In the genomic region with DNA sequence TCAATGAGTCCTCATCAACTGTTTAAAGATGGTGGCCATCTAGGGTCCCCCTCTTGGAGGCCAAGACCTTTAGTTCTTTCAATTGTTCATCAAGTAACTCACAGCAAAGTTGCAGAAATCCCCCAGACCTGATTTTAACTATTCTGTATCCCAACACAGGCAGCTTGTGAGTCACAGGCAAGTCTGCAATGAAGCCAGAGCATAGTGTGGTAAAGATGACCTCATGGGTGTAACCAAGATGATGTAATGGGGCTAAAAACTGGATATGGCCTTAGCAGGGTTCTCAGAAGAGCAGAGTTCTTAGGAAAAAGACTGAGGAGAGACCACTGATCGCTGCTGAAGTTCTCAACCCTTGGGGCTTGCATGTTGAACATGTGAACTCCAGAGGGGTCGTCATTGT, we compare ENCODE assay signal across 29 mouse cellular contexts. TPM values are rescaled to one million over a fixed set of nuclear protein-coding genes. Genes with fewer than 3 reads are reported as not detected.
DNase-seq lines count a peak whose midpoint lies in the region; ATAC-seq and TF ChIP-seq lines count a peak whose summit lies in the region.
"Had no signal": no experiment of that assay in that cellular context is flagged by ENCODE, and none has a peak within 500 bp of the region (broad histone marks: within the 10 kb centered on the region; RNA-seq: fewer than 3 reads in every experiment).

No protein-coding gene starts in this region.

- H3K4me1 ChIP-seq in forebrain, embryonic 12.5 days: no peaks in the 10 kb centered on the region
- H3K4me1 ChIP-seq in kidney, adult 2 months (ENCODE audit: control insufficient read depth, insufficient read depth, low read length): peaks cover 8% of the 10 kb centered on the region
- H3K4me1 ChIP-seq: embryonic facial prominence, embryonic 12.5 days; embryonic facial prominence, embryonic 15.5 days; forebrain, embryonic 13.5 days; heart, embryonic 13.5 days had no signal

- 92% methylated on average over 2 of the region's 2 CpGs for WGBS in forebrain, embryonic 12.5 days
- 93% methylated on average over 2 of the region's 2 CpGs for WGBS in kidney, adult 2 months

- H3K27me3 ChIP-seq in forebrain, embryonic 12.5 days: no peaks in the 10 kb centered on the region
- H3K27me3 ChIP-seq in kidney, adult 2 months (replicated peaks; ENCODE audit: control insufficient read depth, insufficient read depth, low read length): no peaks in the 10 kb centered on the region
- H3K27me3 ChIP-seq: embryonic facial prominence, embryonic 12.5 days; embryonic facial prominence, embryonic 15.5 days; forebrain, embryonic 13.5 days; heart, embryonic 13.5 days; Patski had no signal

- TF ChIP-seq CTCF in kidney, adult 2 months (conservative IDR thresholded peaks at IDR 0.05; ENCODE audit: insufficient read depth, insufficient read length, low read depth, low read length): no peak

- no peak for TF ChIP-seq POLR2A in kidney, adult 2 months (IDR thresholded peaks at IDR 0.05; ENCODE audit: low read depth, low read length)

- H3K27ac ChIP-seq in forebrain, embryonic 12.5 days: no peak overlapping the region
- H3K27ac ChIP-seq in kidney, adult 2 months (ENCODE audit: insufficient read depth, low read depth, low read length): no peak overlapping the region
- H3K27ac ChIP-seq: embryonic facial prominence, embryonic 12.5 days; embryonic facial prominence, embryonic 15.5 days; forebrain, embryonic 13.5 days; heart, adult 2 months; heart, embryonic 10.5 days; heart, embryonic 13.5 days; hindbrain, embryonic 14.5 days; hindbrain, postnatal 0 days had no signal

- no peaks in the 10 kb centered on the region for H3K36me3 ChIP-seq in forebrain, embryonic 12.5 days (replicated peaks)
- H3K36me3 ChIP-seq in kidney, adult 2 months (ENCODE audit: control insufficient read depth, insufficient read depth, low read length): no peaks in the 10 kb centered on the region
- H3K36me3 ChIP-seq: embryonic facial prominence, embryonic 12.5 days; embryonic facial prominence, embryonic 15.5 days; heart, embryonic 10.5 days; heart, embryonic 13.5 days had no signal

- no peak overlapping the region for H3K4me2 ChIP-seq in forebrain, embryonic 12.5 days
- H3K4me2 ChIP-seq: embryonic facial prominence, embryonic 12.5 days; embryonic facial prominence, embryonic 15.5 days; forebrain, embryonic 13.5 days; heart, embryonic 13.5 days; hindbrain, embryonic 14.5 days had no signal

- no peaks in the 10 kb centered on the region for H3K9me3 ChIP-seq in forebrain, embryonic 12.5 days
- H3K9me3 ChIP-seq: embryonic facial prominence, embryonic 12.5 days; embryonic facial prominence, embryonic 15.5 days; forebrain, embryonic 13.5 days; heart, embryonic 10.5 days; heart, embryonic 13.5 days had no signal

- ATAC-seq in forebrain, embryonic 12.5 days (ENCODE audit: low FRiP score): no peak
- ATAC-seq: CD4-positive, CD25-positive, alpha-beta regulatory T cell, adult 4 months; forebrain, embryonic 13.5 days; forebrain, embryonic 16.5 days; hindbrain, postnatal 0 days; inflammation-experienced regulatory T-cells, adult 6 months; intestine, embryonic 16.5 days; Patski had no signal

- no peak overlapping the region for H3K9ac ChIP-seq in forebrain, embryonic 12.5 days
- H3K9ac ChIP-seq: embryonic facial prominence, embryonic 12.5 days; embryonic facial prominence, embryonic 15.5 days; forebrain, embryonic 13.5 days; heart, embryonic 13.5 days; hindbrain, embryonic 14.5 days had no signal

- H3K4me3 ChIP-seq in forebrain, embryonic 12.5 days (replicated peaks): no peak overlapping the region
- no peak overlapping the region for H3K4me3 ChIP-seq in kidney, adult 2 months (ENCODE audit: insufficient read depth, low read depth, low read length)
- H3K4me3 ChIP-seq: embryonic facial prominence, embryonic 12.5 days; embryonic facial prominence, embryonic 15.5 days; forebrain, embryonic 13.5 days; heart, adult 2 months; heart, embryonic 10.5 days; heart, embryonic 13.5 days had no signal

- DNase-seq in 3134 (ENCODE audit: extremely low read depth, insufficient read length, low spot score): peak; percentile 51
- DNase-seq in 416B (ENCODE audit: low read depth): peak; percentile 51
- DNase-seq in NIH3T3 (ENCODE audit: low read depth): peak; percentile 72
- DNase-seq in kidney, postnatal 25 days: no peak
- DNase-seq in kidney, adult 2 months: no peak
- DNase-seq: adrenal gland, postnatal 14 days; B cell, adult 2 months; cerebellum, adult 11 months; cerebellum, adult 2 months; cerebellum, adult 9-11 months; cerebellum, postnatal 25 days; gastrocnemius, postnatal 25 days; heart, adult 2 months; heart, postnatal 14 days; heart, postnatal 4 days; kidney, adult 18-20 months had no signal

RNA-seq across cellular contexts. Expression of gene Pde8a, which starts 29.3 kb away (rescaled TPM):
- 2.3 and 2.8 TPM in 2 replicates for polyA plus RNA-seq in forebrain, embryonic 12.5 days (2016; fragmentation: Nextera tagmentation; extraction: Ambion mirVana)
- polyA plus RNA-seq in kidney, adult 2 months (2012; rRNA removed): 31.6 and 31.8 TPM in 2 replicates

Comparison
In these comparisons a context has a peak if more than half of its experiments do, and no peak if none do; other contexts are left out.
1. DNase-seq: peak in 3134 (single experiment), 416B (single experiment) and NIH3T3 (single experiment); none in kidney, postnatal 25 days (0 of 2) and kidney, adult 2 months (single experiment).